Mouse (Mus musculus) midbrain, embryonic 16.5 days (tissue): ENCODE results near the gene Ntn3. TPM values are rescaled to one million over a fixed set of nuclear protein-coding genes. Genes with fewer than 3 reads are reported as not detected.
A peak's percentile ranks its signal among the peaks of the same experiment; 100 is the strongest.

Source experiments
- ATAC-seq: fragments of 200-750 bp; cut with Nextera tagmentation; 2 replicates; pipeline ENCODE4 v1.8.0; 2017; ENCODE audit warnings: moderate TSS enrichment
- H3K27ac ChIP-seq: fragments of 300-500 bp; sonication (generic); 2 replicates; pipeline ENCODE4 v1.5.1; 2014; ENCODE audit warnings: mild to moderate bottlenecking, low read length, mixed read lengths
- H3K27me3 ChIP-seq: fragments of 300-500 bp; sonication (generic); 2 replicates; pipeline ENCODE4 v1.6.1; 2014; ENCODE audit warnings: low read depth, low read length, mixed read lengths; ENCODE audit not compliant: control insufficient read depth, insufficient read depth
- H3K36me3 ChIP-seq: fragments of 300-500 bp; sonication (generic); 2 replicates; pipeline ENCODE4 v1.6.1; 2014; ENCODE audit warnings: mild to moderate bottlenecking, low read length, moderate library complexity, mixed read lengths; ENCODE audit not compliant: control insufficient read depth, insufficient read depth
- H3K4me1 ChIP-seq: fragments of 300-500 bp; sonication (generic); 2 replicates; pipeline ENCODE4 v1.6.1; 2014; ENCODE audit warnings: mild to moderate bottlenecking, low read length, mixed read lengths; ENCODE audit not compliant: control insufficient read depth, insufficient read depth
- H3K4me2 ChIP-seq: fragments of 300-500 bp; sonication (generic); 2 replicates; pipeline ENCODE4 v1.6.1; 2014; ENCODE audit warnings: mild to moderate bottlenecking, low read length, mixed read lengths
- H3K4me3 ChIP-seq: fragments of 300-500 bp; sonication (generic); 2 replicates; pipeline ENCODE4 v1.5.1; 2014; ENCODE audit warnings: low read depth, mild to moderate bottlenecking, low read length, moderate library complexity, mixed read lengths
- H3K9ac ChIP-seq: fragments of 300-500 bp; sonication (generic); 2 replicates; pipeline ENCODE4 v1.6.1; 2014; ENCODE audit warnings: low read depth, low read length, mixed read lengths
- H3K9me3 ChIP-seq: fragments of 300-500 bp; sonication (generic); replicated peaks from 2 replicates; pipeline ENCODE4 v1.6.1; 2014; ENCODE audit warnings: mild to moderate bottlenecking, low read length, mixed read lengths; ENCODE audit not compliant: control insufficient read depth, poor library complexity, severe bottlenecking
- WGBS: fragments of 180-500 bp; shearing (Covaris S2); extraction: QIAGEN DNeasy Blood & Tissue Kit; methylation state at CpG from one replicate; pipeline ENCODE4 v1.1.7; 2014; 5-methylcytosine and 5-hydroxymethylcytosine counted together
- polyA plus RNA-seq: library from polyadenylated mRNA; unstranded; fragments of >200 nt; fragmentation: Nextera tagmentation; extraction: Ambion mirVana; gene quantifications from 2 replicates; pipeline ENCODE4 v1.2.1, GENCODE M21; 2015

Gene Ntn3
- polyA plus RNA-seq, 1 experiment from 2014 or later, result 4.4 TPM

DNA sequence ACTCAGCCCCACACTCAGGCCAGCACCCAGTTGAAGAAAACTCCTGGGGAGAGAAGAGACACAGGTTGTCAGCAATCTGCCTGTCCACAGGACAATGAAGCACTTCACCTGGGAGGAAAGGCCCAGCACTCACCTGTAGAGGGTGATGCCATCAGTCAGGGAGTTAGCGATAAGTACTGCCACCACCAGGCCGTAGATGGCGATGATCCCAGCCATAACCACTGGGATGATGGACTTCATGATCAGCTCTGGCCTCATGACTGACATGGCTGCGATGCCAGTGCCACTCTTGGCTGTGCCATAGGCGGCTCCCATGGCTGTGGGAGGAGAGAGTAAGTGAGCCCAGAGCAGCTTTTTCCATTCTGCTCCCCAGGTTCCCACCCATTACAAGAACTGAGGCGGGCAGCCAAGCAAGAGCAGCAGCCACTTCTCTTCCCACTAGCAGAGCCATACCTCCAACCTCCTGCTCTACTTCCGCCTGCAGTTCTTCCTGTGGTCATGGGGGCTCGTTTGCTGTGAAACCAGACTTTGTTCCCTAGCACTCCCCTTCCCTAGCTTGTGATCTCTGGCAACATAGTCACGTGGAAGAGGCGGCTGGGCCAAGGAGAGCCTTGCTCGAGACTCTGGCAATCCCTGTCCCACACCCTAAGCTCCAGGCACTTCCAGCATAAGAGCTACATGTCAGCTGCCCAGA is 44.6 kb downstream of the Ntn3 start:
- 83% methylated on average over 9 of the region's 11 CpGs for WGBS
- ATAC-seq, result no peak

DNA sequence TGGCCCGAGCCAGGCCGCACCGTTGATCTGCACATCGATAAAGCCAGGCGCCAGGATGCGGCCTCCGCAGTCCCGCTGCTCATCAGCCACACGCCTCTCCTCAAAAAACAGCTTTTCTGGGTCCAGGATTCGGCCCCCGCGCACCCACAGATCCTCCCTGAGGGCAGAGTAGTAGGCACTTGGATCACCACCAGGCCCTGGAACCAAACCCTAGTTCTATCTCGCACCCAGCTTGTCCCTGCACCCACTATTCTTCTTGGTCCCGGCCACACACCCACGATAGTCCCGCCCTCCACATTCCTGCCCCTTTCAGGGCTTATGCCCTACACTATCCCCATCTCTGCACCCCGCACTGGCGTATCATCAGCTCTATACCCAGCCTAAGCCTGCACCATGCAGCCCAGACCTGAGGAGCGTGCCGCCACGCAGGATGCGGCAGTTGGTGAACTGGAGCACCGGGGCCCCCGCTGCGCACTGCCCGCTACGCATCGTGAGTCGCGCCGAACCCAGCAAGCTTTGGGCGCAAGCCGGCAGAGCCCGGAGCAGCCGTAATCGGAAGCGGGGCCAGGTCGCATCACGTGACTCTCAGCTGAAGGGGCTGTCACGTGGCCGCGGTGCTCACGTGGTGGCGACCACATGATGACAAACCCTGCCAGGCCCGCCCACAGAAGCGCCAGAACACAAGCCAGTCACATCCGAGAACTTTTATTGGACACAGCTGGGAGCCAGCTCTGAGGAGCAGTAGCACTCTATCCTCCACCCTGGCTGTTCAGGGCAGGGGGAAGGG is 46.0 kb downstream of the Ntn3 start, which contains the start of gene Amdhd2:
Gene Amdhd2, minus strand, starts transcription at position 591 of the 787 bp plus-strand sequence.
- WGBS, result under 1% methylated on average over 47 of the region's 47 CpGs
- Histone ChIP-seq H3K9me3 (no peaks in the 10 kb centered on the region), H3K4me1 (peaks cover 27% of the 10 kb centered on the region), H3K9ac (peak within 1 kb of the TSS; percentile 89), H3K27me3 (no peaks in the 10 kb centered on the region), H3K27ac (peak within 1 kb of the TSS; percentile 86), H3K4me2 (peak within 1 kb of the TSS; percentile 91), H3K36me3 (no peaks in the 10 kb centered on the region), H3K4me3 (peak within 1 kb of the TSS; percentile 78)
- peak; percentile 90 for ATAC-seq

More for the DNA sequence above, 44.6 kb downstream of the Ntn3 start:
- H3K4me3 ChIP-seq, result no peak overlapping the region
- H3K9me3 ChIP-seq, result no peaks in the 10 kb centered on the region
- no peak overlapping the region for H3K27ac ChIP-seq
- H3K4me2 ChIP-seq, result no peak overlapping the region
- no peak overlapping the region for H3K9ac ChIP-seq
- no peaks in the 10 kb centered on the region for H3K27me3 ChIP-seq
- H3K4me1 ChIP-seq, result peaks cover 27% of the 10 kb centered on the region
- H3K36me3 ChIP-seq, result no peaks in the 10 kb centered on the region

DNA sequence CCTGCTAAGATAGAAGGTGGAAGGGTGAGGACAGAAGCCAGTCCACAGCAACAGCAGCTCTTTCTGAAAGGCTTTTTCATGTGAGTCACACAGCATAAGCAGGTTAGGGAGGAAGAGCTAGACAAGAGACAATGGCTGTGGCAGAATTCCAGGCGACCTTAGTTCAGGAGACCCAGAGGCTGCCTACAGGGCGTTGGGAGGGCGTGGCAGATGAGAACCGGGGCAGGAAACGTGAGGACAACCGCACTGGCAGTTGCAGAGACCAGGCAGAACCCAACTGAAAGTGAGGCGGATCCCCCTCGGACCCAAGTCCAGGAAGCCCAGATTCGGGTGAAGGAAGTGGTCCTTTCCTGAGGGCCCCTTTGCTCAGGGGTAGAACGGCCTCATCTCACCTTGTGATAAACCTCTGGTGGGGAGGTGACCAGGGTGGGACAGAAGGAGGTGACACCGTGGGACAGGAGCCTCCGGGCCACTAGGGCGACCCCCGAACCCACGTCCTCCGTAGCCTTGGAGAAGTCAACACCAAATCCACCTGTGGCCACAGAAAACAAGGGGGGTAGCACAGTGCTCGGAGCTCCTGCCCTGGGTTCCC is 46.7 kb downstream of the Ntn3 start:
- peak; percentile 43 for ATAC-seq
- H3K36me3 ChIP-seq, result peaks cover 3% of the 10 kb centered on the region; the same call in 1 of the 2 replicates
- peak overlapping the region; percentile 78 for H3K4me3 ChIP-seq
- peak overlapping the region; percentile 91 for H3K4me2 ChIP-seq
- peak overlapping the region; percentile 86 for H3K27ac ChIP-seq
- peak overlapping the region; percentile 89 for H3K9ac ChIP-seq
- WGBS, result 32% methylated on average over 17 of the region's 17 CpGs
- H3K4me1 ChIP-seq, result peaks cover 20% of the 10 kb centered on the region
- no peaks in the 10 kb centered on the region for H3K9me3 ChIP-seq
- H3K27me3 ChIP-seq, result no peaks in the 10 kb centered on the region

DNA sequence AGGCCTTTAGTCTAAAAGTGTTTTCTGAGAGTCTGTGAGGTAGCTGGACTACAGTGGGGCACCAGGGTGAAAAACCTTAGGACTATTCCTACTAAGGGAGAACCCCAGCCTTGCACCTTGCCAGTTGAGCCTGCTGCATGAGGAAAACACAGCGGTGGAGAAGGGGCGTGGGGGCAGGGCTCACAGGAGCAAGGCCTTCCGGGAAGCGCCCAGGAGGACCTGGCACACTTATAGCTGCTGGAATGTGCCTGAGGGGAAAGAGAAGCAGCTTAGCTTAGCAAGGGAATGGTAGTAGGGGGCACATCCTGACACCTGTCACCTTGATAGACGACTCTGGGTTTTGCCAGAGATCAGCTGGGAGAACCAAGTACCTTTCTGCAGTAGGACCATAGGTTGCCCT is 47.9 kb downstream of the Ntn3 start:
- Histone ChIP-seq H3K4me1 (peaks cover 8% of the 10 kb centered on the region), H3K27me3 (no peaks in the 10 kb centered on the region), H3K9ac (no peak overlapping the region), H3K9me3 (no peaks in the 10 kb centered on the region), H3K36me3 (peaks cover 6% of the 10 kb centered on the region; the same call in 1 of the 2 replicates), H3K27ac (no peak overlapping the region), H3K4me3 (no peak overlapping the region), H3K4me2 (no peak overlapping the region)
- WGBS, result 82% methylated on average over 5 of the region's 5 CpGs
- ATAC-seq, result no peak

DNA sequence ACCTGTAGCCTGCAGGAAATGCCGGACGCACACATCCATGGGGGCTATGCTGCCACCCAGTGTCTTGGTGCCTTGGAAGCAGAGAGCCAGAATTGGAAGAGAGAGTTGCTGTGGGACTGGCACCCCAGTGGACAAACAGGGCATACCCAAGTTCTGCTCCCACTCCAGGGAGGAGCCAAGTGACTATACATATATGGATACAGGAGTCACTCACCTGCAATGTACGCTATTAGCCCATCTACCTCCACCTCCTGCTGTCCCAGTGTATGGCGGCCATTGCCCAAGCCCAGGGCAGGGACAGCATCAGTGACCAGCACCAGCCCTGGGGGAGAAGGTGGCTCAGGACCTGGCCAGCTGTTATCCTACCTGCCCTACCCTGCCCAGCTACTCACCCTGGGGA is 51.8 kb downstream of the Ntn3 start:
- Histone ChIP-seq H3K9me3 (no peaks in the 10 kb centered on the region), H3K4me1 (peaks cover under 1% of the 10 kb centered on the region; the same call in 1 of the 2 replicates), H3K27me3 (no peaks in the 10 kb centered on the region), H3K4me2 (no peak overlapping the region), H3K9ac (no peak overlapping the region), H3K4me3 (no peak overlapping the region), H3K36me3 (peaks cover 10% of the 10 kb centered on the region; the same call in 1 of the 2 replicates), H3K27ac (no peak overlapping the region)
- WGBS, result 95% methylated on average over 4 of the region's 4 CpGs
- no peak for ATAC-seq

DNA sequence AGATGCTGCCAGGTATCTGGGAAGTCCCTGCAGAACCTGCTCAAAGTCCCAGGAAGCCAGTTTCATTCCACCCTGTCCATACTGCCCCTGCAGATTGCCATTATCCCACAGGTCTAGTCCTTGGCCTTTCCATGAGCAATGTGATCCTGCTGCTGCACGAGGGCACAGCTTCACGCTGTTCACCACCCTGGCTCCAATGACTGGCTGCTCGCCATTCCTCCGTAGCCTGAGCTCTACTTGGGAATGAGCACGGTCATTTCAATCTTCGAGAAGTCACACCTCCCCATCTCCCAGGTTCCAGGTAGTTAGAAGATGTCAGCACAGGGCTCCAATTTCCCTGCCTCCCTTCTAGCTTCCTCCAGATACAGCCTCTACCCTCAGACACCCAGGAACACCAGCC is 52.2 kb downstream of the Ntn3 start:
- Histone ChIP-seq H3K27ac (no peak overlapping the region), H3K9ac (no peak overlapping the region), H3K27me3 (no peaks in the 10 kb centered on the region), H3K4me2 (no peak overlapping the region), H3K4me1 (no peaks in the 10 kb centered on the region; the same call in 1 of the 2 replicates), H3K9me3 (no peaks in the 10 kb centered on the region), H3K36me3 (peaks cover 10% of the 10 kb centered on the region; the same call in 1 of the 2 replicates), H3K4me3 (no peak overlapping the region)
- 88% methylated on average over 6 of the region's 6 CpGs for WGBS
- no peak for ATAC-seq

DNA sequence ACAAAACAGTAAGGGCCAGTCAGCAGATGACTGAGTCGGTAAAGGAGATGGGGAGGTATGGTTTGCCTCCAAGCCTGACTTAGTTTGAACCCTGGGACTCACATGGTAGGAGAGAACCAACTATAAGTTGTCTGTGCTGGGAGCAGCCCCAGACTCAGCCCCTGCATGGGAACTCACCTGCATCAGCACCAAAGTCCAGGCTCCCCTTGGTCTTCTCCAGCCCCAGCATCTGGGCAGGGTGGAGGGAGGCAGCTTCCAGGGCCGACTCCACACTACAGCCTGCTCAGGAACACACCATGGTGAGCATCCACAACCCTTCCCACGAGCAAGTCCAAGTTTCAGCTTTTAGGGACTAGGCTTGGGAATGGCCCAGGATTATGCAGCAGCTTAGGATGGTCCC is 52.9 kb downstream of the Ntn3 start:
- no peak overlapping the region for H3K27ac ChIP-seq
- H3K27me3 ChIP-seq, result no peaks in the 10 kb centered on the region
- no peak overlapping the region for H3K9ac ChIP-seq
- H3K4me3 ChIP-seq, result no peak overlapping the region
- no peak overlapping the region for H3K4me2 ChIP-seq
- H3K9me3 ChIP-seq, result no peaks in the 10 kb centered on the region
- H3K4me1 ChIP-seq, result peaks cover 3% of the 10 kb centered on the region; the same call in 1 of the 2 replicates
- peaks cover 10% of the 10 kb centered on the region; the same call in 1 of the 2 replicates for H3K36me3 ChIP-seq
- WGBS, result 85% methylated on average over 3 of the region's 3 CpGs
- no peak for ATAC-seq

DNA sequence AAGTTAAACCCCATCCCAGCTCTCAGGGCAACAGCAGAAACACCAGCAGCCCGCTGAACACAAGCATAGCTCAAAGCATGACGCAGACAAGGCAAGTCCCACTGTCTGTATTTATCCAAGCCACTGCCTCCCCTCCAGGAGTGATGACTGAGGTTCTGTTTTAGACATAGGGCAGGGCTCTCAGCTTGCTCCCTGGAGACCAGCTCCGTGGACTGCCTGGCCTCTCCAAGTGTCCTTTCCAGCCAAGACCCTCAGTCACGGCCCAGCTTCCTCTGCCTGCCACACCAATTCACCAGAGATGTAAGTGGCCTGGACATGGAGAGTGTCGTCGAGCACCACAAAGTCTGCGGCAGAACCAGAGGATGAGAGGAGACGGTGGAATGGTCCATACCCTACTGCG is 53.6 kb downstream of the Ntn3 start:
- Histone ChIP-seq H3K27ac (no peak overlapping the region), H3K9me3 (no peaks in the 10 kb centered on the region), H3K4me1 (peaks cover 3% of the 10 kb centered on the region; the same call in 1 of the 2 replicates), H3K36me3 (peaks cover 10% of the 10 kb centered on the region; the same call in 1 of the 2 replicates), H3K9ac (no peak overlapping the region), H3K4me3 (no peak overlapping the region), H3K27me3 (no peaks in the 10 kb centered on the region), H3K4me2 (no peak overlapping the region)
- no peak for ATAC-seq
- 92% methylated on average over 9 of the region's 9 CpGs for WGBS
